Mouse (Mus musculus): ENCODE results near the gene Tcf15.

Gene Tcf15

GRCm38 (mm10) chr2:152176659-152177058 is 33.3 kb downstream of the Tcf15 start:
- DNase-seq = peak; percentile 19 to 46

- no peak for DNase-seq
Measured at GRCm38 (mm10) chr2:152177162-152177805, 33.9 kb downstream of the Tcf15 start.

- DNase-seq = no peak
Measured at GRCm38 (mm10) chr2:152177806-152178170, 34.4 kb downstream of the Tcf15 start.

GRCm38 (mm10) chr2:152178345-152178744 is 35.0 kb downstream of the Tcf15 start:
- no peak for DNase-seq

GRCm38 (mm10) chr2:152179301-152179700 is 35.9 kb downstream of the Tcf15 start:
- DNase-seq = no peak

- DNase-seq = peak; percentile 55 to 66
Measured at GRCm38 (mm10) chr2:152180323-152180722, 37.0 kb downstream of the Tcf15 start.

GRCm38 (mm10) chr2:152187132-152187531 is 43.8 kb downstream of the Tcf15 start:
- DNase-seq = no peak

GRCm38 (mm10) chr2:152189213-152189612 is 45.9 kb downstream of the Tcf15 start:
- no peak for DNase-seq

GRCm38 (mm10) chr2:152189640-152190039 is 46.3 kb downstream of the Tcf15 start:
- DNase-seq = no peak

GRCm38 (mm10) chr2:152190161-152190560 is 46.8 kb downstream of the Tcf15 start:
- DNase-seq = no peak

- DNase-seq = no peak
Measured at GRCm38 (mm10) chr2:152192591-152193345, 49.4 kb downstream of the Tcf15 start.

GRCm38 (mm10) chr2:152193346-152193710 is 50.0 kb downstream of the Tcf15 start:
- DNase-seq = no peak

GRCm38 (mm10) chr2:152194586-152194985 is 51.2 kb downstream of the Tcf15 start:
- no peak for DNase-seq

- no peak for DNase-seq
Measured at GRCm38 (mm10) chr2:152196896-152197295, 53.5 kb downstream of the Tcf15 start.

GRCm38 (mm10) chr2:152197301-152197712 is 53.9 kb downstream of the Tcf15 start:
- DNase-seq = peak; percentile 75 to 85

All from cerebellum, postnatal 14 days (tissue).